Mouse (Mus musculus) kidney, postnatal 4 days (tissue): ENCODE measurements around the gene Tmem44.

ENCODE experiments used
- DNase-seq, 2 experiments: peaks; one replicate each; pipeline ENCODE4 v3.0.0; 2021; ENCODE audit warnings: mixed read lengths in 2 of 2

The Tmem44 gene

DNA sequence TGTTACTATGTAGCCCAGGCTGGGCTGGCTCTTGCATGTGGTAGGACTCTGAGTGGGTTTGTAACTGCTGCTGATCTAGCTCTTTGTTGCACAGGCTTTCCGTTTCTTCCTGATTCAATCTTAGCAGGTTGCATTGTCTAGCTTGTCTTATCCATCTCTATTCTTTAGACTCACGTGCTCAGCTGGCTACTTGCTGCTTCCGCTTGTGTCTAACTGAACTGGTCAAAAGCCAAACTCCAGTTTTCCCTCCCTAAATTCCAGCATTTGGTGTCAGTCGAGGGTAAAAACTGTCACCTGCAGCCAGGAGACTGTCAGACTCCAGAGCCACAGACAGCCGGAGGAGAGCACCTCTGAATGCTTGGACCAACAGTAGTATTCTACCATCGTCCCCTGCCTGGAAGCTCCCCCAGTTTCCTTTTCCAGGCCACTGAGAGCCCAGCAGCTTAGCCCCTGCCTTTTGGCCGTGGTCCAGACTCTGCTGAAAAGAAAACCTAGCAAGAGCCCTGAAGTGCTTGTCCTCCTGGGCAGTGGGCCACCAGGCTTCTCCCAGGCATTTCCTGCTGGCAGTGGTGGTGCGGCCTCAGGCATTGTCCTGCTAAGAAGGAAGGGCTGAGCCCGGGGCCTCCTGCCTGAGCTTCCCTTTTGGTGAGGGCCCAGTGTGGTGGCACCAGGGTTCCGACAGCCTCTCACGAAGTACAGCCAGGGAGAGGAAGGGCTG, 2.1 kb upstream of the Tmem44 start:
- peak; percentile 83 to 90 for DNase-seq

- peak; percentile 87 to 90 for DNase-seq
Measured at GRCm38 (mm10) chr16:30549966-30550747, 485 bp downstream of the Tmem44 start.

- no peak for DNase-seq
Measured at GRCm38 (mm10) chr16:30549516-30549915, 1.1 kb downstream of the Tmem44 start.

DNA sequence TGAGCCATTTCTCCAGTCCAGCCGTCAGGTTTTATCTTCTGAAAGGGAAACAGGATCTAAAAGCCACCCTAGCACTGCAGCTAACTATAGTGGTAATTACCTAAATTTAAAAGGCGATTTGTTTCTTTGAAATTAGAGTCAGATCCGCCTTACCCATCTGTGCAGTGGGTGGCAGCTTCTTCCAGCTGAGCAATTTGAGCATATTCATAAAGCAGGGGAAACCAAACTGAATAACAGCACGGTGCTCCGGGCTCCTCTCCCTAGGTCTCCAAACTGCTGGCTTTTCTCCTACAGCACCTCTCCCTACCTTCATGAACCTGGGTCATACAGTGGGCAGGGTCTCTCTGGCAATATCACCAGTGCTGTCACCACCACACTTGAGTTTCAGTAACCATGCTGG, 2.4 kb downstream of the Tmem44 start:
- no peak for DNase-seq

- DNase-seq = no peak
Measured at GRCm38 (mm10) chr16:30544693-30545092, 5.9 kb downstream of the Tmem44 start.

DNA sequence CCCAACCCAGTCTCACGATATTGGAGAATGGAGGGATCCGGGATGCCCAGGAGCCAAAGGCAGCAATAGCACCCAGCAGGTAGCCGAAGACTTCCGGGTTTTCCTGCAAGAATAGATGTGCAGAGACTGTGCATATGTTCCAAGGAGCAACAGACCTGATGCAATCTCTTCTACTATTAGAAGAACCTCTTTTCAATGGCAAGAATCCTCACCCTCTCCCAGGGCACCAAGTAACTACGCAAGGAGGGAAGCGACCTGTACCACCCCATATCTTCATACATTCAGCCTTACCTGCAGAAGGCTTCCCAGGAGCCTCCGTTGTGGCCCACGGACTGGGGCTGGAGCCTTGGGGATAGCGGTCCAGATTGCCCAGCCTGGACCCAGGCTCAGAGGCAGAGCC, 7.3 kb downstream of the Tmem44 start:
- no peak for DNase-seq

- DNase-seq = no peak
Measured at GRCm38 (mm10) chr16:30542826-30543225, 7.8 kb downstream of the Tmem44 start.

DNA sequence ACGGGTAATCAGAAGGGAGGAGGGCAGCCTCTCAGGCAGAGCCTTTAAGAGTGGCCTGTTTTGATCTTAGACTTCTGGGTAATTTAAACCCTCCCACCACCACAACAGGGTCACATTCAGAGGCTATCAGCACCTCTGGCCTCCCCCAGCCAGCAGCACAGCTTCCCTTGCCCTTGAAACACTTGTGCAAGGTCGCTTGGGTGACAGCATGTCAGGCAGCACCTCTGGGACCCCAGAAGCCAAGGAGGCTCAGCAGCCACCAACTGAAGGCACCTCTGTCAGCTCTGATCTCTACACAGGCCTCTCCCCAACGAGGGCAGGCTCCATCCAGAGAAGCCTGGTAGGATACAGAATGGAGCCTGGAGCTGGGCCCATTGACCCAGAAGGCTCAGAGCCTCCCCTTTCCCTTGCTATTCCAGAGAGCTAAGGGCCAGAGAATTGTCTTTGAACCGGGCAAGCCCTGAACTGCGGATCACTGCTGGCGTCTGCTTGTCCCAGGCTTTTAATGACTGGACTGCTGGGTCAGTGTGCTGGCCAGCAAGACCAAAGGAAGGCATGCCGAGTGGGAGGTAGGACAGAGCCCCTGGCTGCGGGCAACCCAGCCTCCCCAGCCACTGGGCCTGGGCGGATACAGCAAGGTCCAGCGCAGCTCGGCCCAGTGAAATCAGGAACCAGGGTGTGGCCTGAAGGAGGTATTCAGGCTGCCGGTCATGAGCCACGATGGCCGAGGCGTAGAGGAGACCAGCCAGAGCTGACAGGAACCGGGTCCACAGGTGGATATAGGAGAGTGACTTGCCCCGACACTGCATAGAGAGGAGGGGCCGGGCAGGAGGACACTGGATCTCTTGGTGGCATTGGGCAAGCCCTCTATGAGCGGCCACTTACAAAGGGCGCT, 10.3 kb downstream of the Tmem44 start:
- no peak for DNase-seq

DNA sequence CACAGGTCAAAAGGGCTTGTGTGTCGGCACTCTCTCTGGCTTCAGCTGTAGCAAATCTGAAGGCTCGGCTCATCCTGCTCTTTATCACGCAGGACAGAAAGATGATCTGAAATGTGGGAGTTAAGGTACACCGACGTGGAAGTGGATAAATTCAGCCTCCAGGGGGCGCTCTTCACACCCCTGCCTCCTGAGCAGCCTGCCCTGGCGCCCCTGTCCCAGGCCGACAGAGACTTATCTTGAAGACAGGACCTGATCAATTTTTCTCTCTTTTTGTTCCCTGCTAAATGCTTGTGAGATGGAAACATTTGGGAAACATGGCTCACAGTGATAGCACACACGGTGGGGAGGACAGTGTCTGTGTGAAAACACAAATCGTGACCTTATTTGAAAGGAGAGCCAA, 11.2 kb downstream of the Tmem44 start:
- DNase-seq = peak; percentile 71 to 76

DNA sequence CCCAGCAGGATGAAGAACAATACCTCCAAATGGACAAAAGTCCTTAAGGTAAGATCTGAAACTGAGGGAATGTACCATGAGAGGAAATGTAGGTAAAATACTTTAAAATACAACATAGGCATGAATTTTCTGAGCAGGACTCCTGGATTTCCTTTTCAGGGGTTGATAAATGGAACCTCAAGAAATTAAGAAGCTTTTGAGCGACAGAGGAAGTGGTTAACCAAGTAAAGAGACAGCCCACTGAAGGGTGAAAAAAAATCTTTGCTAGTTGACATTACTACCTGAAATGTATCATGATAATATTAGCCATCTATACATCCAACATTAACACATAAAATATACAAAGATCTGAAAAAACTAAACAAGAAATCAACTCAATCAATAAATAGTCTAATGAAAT, 15.6 kb downstream of the Tmem44 start:
- no peak for DNase-seq

DNA sequence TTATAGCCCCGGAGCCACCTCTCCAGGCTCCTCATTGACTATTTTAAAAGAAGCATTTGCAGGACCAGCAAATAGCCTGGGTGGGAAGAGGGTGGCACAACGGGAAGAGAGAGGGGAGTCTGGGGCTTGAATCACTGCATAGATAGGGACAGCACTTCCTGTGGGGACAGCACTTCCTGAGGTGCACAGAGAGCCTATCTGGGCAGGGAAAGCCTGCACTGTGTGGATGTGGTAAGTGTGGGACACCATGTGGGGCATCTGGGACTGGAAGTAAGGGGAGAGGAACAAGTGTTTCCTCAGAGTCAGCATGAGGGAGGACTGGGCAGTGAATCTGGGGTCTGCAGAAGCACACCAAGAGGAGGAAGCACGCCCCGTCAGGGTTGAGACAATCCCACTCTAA, 17.1 kb downstream of the Tmem44 start:
- DNase-seq = no peak

- no peak for DNase-seq
Measured at GRCm38 (mm10) chr16:30532929-30533328, 17.7 kb downstream of the Tmem44 start.

- peak; percentile 76 to 81 for DNase-seq
Measured at GRCm38 (mm10) chr16:30531761-30532406, 18.8 kb downstream of the Tmem44 start.

DNA sequence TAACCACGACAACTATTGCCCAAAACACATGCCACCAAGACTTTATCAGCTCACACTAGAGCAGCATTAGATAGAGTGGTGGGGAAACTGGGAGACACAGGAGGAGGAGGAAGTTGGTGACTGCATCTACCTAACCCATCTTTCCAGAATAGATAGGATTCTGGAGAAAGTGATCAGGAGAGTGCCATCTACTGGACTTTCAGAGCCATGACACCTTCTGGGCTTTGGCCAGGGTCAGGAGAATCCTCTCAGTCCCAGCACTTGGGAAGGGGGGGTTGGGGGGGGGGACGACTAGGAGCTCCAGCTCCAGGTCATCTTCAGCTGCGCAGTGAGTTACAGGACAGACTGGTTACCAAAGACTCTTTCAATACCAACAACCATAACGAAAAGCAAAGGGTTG, 19.8 kb downstream of the Tmem44 start:
- DNase-seq = peak; percentile 53 to 56

GRCm38 (mm10) chr16:30528386-30528785, 22.3 kb downstream of the Tmem44 start:
- DNase-seq = no peak

DNA sequence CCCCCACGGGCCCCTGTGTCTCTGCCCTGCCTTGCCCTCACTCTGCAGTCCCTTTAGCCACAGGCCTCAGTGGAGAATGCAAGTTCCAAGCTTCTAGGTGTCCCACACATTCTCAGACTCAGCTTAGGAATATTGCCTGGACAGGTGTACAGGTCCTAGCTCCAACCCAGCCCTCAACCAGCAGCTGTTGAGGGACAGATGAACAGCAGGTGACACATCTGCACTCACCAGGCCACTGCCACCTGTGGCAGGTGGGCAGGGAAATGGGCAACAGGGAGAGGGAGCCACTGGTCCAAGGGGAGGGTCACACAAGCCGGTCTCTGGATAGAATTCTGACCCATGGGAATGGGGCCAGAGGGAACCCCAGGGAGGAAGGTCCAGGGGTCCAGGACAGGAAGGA, 22.8 kb downstream of the Tmem44 start:
- no peak for DNase-seq

DNA sequence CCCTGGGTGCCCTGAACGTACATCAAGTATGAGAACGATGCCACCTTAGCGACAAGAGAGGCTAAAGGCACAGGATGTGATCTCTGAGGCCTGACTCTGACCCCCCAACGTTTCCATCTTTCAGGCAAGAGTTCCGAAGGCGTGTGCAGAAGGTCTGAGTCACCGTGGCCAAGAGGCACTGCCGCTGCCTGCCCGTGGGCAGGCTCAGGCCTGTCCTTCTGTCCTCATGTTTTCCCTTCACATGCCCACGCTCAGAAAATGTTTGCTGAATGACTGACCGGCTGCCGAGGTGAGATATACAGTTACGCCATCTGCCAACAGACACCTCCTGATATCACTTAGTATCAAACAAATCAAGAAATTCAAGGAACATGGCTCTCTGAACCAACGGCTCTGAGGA, 24.9 kb downstream of the Tmem44 start:
- DNase-seq = no peak

GRCm38 (mm10) chr16:30524481-30524880, 26.2 kb downstream of the Tmem44 start:
- no peak for DNase-seq

DNA sequence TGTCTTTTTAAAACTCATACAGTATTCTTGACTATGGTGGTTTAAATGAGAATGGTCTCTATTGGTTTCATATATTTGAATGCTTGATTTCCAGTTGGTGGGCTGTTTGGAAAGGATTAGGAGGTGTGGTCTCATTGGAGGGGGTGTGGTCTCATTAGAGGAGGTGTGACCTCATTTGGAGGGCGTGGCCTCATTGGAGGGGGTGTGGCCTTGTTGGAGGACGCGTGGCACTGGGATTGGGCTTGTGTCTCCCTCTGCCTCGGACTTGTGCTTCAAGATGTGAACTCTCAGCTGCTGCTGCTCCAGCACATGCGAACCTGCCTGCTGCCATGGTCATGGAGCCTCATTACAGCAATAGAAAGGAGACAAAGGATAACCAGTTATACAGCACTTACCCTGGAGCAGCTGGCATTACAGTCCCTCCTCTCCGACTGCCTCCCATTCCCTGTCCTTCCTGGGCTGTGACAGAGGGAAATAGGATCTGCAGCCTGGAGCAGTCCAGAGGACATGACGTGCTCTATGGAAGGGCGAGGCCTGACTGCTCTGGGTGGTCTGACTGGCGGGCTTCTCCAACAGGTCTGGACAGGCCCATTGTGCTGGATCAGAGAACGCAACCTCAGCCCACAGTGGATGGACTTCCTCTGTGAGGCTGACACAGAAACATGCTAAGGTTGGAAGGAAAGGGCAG, 28.2 kb downstream of the Tmem44 start:
- peak in 1 of 2 experiments; percentile 50 for DNase-seq

DNA sequence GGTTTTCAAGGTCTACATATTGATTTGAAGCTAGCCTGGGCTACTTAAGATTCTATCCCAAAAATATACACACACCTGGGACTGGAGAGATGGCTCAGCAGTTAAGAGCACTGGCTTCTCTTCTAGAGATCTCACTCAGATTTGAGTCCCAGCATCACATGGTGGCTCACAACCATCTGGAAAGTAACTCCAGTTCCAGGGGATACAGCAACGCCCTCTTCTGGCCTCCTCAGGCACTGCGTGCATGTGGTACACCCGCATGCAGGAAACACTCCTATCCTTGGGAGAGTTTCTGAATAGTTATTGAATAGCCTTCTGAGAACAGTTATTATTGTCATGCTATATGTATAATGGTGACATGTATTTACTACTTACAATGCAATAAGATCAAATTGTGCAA, 29.5 kb downstream of the Tmem44 start:
- no peak for DNase-seq

DNA sequence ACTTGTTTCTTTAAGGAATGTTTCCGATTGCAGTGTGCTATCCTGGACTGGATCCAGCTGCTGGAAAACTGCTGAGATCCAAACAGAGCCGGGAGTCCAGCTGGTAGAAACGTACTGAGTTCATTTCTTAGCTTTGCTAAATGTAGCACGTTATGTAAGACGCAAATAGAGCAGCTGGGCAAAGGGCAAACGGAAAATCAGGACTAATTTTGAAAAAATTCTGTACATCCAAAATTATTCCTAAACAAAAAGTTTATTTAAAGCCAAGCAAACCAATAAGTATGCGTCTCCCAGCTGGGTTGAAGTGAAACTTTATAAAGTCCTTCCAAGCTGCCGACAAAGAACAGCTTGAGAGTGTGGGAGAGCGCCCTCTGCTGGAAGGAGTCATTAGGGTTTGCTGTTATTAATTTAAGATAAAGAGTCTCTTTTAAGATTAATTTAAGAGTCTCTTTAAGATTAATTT, 30.2 kb downstream of the Tmem44 start:
- peak; percentile 89 to 90 for DNase-seq

- peak in 1 of 2 experiments; percentile 35 for DNase-seq
Measured at GRCm38 (mm10) chr16:30518635-30519034, 32.0 kb downstream of the Tmem44 start.
